Mouse (Mus musculus): ENCODE results near the gene Lefty1. TPM values are rescaled to one million over a fixed set of nuclear protein-coding genes. Genes with fewer than 3 reads are reported as not detected.

Lefty1 gene
- polyA plus RNA-seq (2014; fragmentation: Illumina TruSeq; extraction: RNeasy Lipid Tissue Mini Kit (QIAGEN cat#74804); ENCODE audit: low read depth, low replicate concordance) = 0.36 TPM

GRCm38 (mm10) chr1:180934467-180935419 lies at the start of gene Lefty1:
Gene Lefty1, plus strand, starts transcription at chr1:180935022.

GRCm38 (mm10) chr1:180892808-180893207 lies 42.0 kb upstream of the Lefty1 start, which contains the start of gene Lefty2:
Gene Lefty2, plus strand, starts transcription at chr1:180893108.

GRCm38 (mm10) chr1:180904039-180904814 lies 30.6 kb upstream of the Lefty1 start, which contains the start of gene Pycr2:
Gene Pycr2, plus strand, starts transcription at chr1:180904293.

GRCm38 (mm10) chr1:180942166-180943031 lies 7.6 kb downstream of the Lefty1 start, which contains the start of gene Tmem63a:
Gene Tmem63a, plus strand, starts transcription at chr1:180942344.

Other genes with a start within 250 kb of the Lefty1 start
- not detected for gene Mixl1, start 238.0 kb upstream of the Lefty1 start, polyA plus RNA-seq (2014; fragmentation: Illumina TruSeq; extraction: RNeasy Lipid Tissue Mini Kit (QIAGEN cat#74804); ENCODE audit: low read depth, low replicate concordance)
- gene Acbd3, start 209.0 kb upstream of the Lefty1 start, polyA plus RNA-seq (2014; fragmentation: Illumina TruSeq; extraction: RNeasy Lipid Tissue Mini Kit (QIAGEN cat#74804); ENCODE audit: low read depth, low replicate concordance) = 48.2 TPM
- 991 TPM for gene H3f3a, start 121.1 kb upstream of the Lefty1 start, polyA plus RNA-seq (2014; fragmentation: Illumina TruSeq; extraction: RNeasy Lipid Tissue Mini Kit (QIAGEN cat#74804); ENCODE audit: low read depth, low replicate concordance)
- gene Sde2, start 83.9 kb upstream of the Lefty1 start, polyA plus RNA-seq (2014; fragmentation: Illumina TruSeq; extraction: RNeasy Lipid Tissue Mini Kit (QIAGEN cat#74804); ENCODE audit: low read depth, low replicate concordance) = 14.3 TPM
- not detected for gene Lefty2, start 41.9 kb upstream of the Lefty1 start, polyA plus RNA-seq (2014; fragmentation: Illumina TruSeq; extraction: RNeasy Lipid Tissue Mini Kit (QIAGEN cat#74804); ENCODE audit: low read depth, low replicate concordance)
- 2.0 TPM for gene Pycr2, start 30.7 kb upstream of the Lefty1 start, polyA plus RNA-seq (2014; fragmentation: Illumina TruSeq; extraction: RNeasy Lipid Tissue Mini Kit (QIAGEN cat#74804); ENCODE audit: low read depth, low replicate concordance)
- gene Tmem63a, start 7.3 kb downstream of the Lefty1 start, polyA plus RNA-seq (2014; fragmentation: Illumina TruSeq; extraction: RNeasy Lipid Tissue Mini Kit (QIAGEN cat#74804); ENCODE audit: low read depth, low replicate concordance) = 1.7 TPM
- gene Ephx1, start 85.9 kb downstream of the Lefty1 start, polyA plus RNA-seq (2014; fragmentation: Illumina TruSeq; extraction: RNeasy Lipid Tissue Mini Kit (QIAGEN cat#74804); ENCODE audit: low read depth, low replicate concordance) = 22.0 TPM
- gene 9130409I23Rik, start 116.2 kb downstream of the Lefty1 start, polyA plus RNA-seq (2014; fragmentation: Illumina TruSeq; extraction: RNeasy Lipid Tissue Mini Kit (QIAGEN cat#74804); ENCODE audit: low read depth, low replicate concordance) = 0.36 TPM
- gene Nvl, start 209.2 kb downstream of the Lefty1 start, polyA plus RNA-seq (2014; fragmentation: Illumina TruSeq; extraction: RNeasy Lipid Tissue Mini Kit (QIAGEN cat#74804); ENCODE audit: low read depth, low replicate concordance) = 13.7 TPM
- 205 TPM for gene Cnih4, start 209.7 kb downstream of the Lefty1 start, polyA plus RNA-seq (2014; fragmentation: Illumina TruSeq; extraction: RNeasy Lipid Tissue Mini Kit (QIAGEN cat#74804); ENCODE audit: low read depth, low replicate concordance)

All from kidney, adult 10 weeks (tissue).